11 mouse cellular contexts compared by ENCODE assay signal in the genomic region with DNA sequence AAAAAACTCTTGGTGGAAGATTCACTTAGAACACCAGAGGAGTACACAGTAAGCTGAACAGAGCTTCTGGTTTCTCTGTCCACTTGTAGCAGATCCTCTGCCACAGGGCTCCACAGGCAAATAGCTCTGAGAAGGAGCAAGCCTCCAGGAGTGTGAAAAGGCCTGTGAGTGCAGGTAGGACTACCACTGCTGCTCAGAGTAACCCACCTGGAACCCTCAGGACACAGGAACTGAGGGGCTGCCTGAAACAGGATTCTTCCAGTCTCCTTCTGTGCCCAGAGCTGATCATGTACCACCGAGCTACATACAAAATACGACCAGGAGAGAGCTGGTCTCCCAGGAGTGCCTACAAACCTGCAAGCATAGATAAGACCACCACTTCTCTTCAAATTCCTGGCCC. TPM values are rescaled to one million over a fixed set of nuclear protein-coding genes. Genes with fewer than 3 reads are reported as not detected.
A peak's percentile ranks its signal among the peaks of the same experiment; 100 is the strongest.
DNase-seq lines count a peak whose midpoint lies in the region; ATAC-seq and TF ChIP-seq lines count a peak whose summit lies in the region.
"Had no signal": no experiment of that assay in that cellular context is flagged by ENCODE, and none has a peak within 500 bp of the region (broad histone marks: within the 10 kb centered on the region; RNA-seq: fewer than 3 reads in every experiment).

No protein-coding gene starts in this region.

- 85% methylated on average over 2 of the region's 2 CpGs for WGBS in intestine, embryonic 15.5 days
- 80% methylated on average over 2 of the region's 2 CpGs for WGBS in intestine, embryonic 16.5 days
- 89% methylated on average over 2 of the region's 2 CpGs for WGBS in midbrain, postnatal 0 days

- no peaks in the 10 kb centered on the region for H3K27me3 ChIP-seq in intestine, embryonic 15.5 days (replicated peaks)
- no peaks in the 10 kb centered on the region for H3K27me3 ChIP-seq in intestine, embryonic 16.5 days (replicated peaks; ENCODE audit: control insufficient read depth, insufficient read depth, low read length)
- H3K27me3 ChIP-seq in midbrain, postnatal 0 days (ENCODE audit: insufficient read depth, low read length), result no peaks in the 10 kb centered on the region

- H3K9ac ChIP-seq in intestine, embryonic 15.5 days, result no peak overlapping the region
- H3K9ac ChIP-seq in intestine, embryonic 16.5 days (ENCODE audit: low read depth, low read length), result no peak overlapping the region
- H3K9ac ChIP-seq in midbrain, postnatal 0 days (replicated peaks; ENCODE audit: low read length, poor library complexity, severe bottlenecking), result no peak overlapping the region
- H3K9ac ChIP-seq: forebrain, postnatal 0 days had no signal

- H3K27ac ChIP-seq in intestine, embryonic 15.5 days, result no peak overlapping the region
- no peak overlapping the region for H3K27ac ChIP-seq in intestine, embryonic 16.5 days (ENCODE audit: low read length)
- no peak overlapping the region for H3K27ac ChIP-seq in midbrain, postnatal 0 days (ENCODE audit: low read depth, low read length)

- no peak for TF ChIP-seq CTCF in midbrain, postnatal 0 days (IDR thresholded peaks at IDR 0.05)

- DNase-seq in adrenal gland, adult 18-20 months (ENCODE audit: low spot score in 2 of 2), result peak; percentile 4 to 29
- DNase-seq in adrenal gland, adult 8-10 months, result no peak
- DNase-seq in spleen, postnatal 36 days (ENCODE audit: low spot score in 2 of 2), result peak; percentile 8 to 18
- no peak for DNase-seq in spleen, adult 12 weeks (ENCODE audit: low spot score)
- DNase-seq in midbrain, postnatal 0 days (ENCODE audit: low spot score), result no peak
- DNase-seq: embryo, embryonic 11 days; forebrain, postnatal 0 days had no signal

- ATAC-seq in intestine, embryonic 15.5 days, result peak; percentile 29; the same call in 1 of the 2 replicates
- ATAC-seq in intestine, embryonic 16.5 days, result no peak
- ATAC-seq in midbrain, postnatal 0 days (ENCODE audit: low FRiP score), result peak; percentile 14; the same call in 1 of the 2 replicates
- no peak for ATAC-seq in frontal cortex, adult (ENCODE audit: low TSS enrichment)
- ATAC-seq: forebrain, postnatal 0 days had no signal

- no peaks in the 10 kb centered on the region for H3K36me3 ChIP-seq in intestine, embryonic 15.5 days
- no peaks in the 10 kb centered on the region for H3K36me3 ChIP-seq in intestine, embryonic 16.5 days (ENCODE audit: control insufficient read depth, insufficient read depth, low read length)
- no peaks in the 10 kb centered on the region for H3K36me3 ChIP-seq in midbrain, postnatal 0 days (ENCODE audit: insufficient read depth, low read length)

- no peaks in the 10 kb centered on the region for H3K4me1 ChIP-seq in intestine, embryonic 15.5 days (replicated peaks)
- no peaks in the 10 kb centered on the region for H3K4me1 ChIP-seq in intestine, embryonic 16.5 days (ENCODE audit: control insufficient read depth, insufficient read depth, low read length)
- no peaks in the 10 kb centered on the region for H3K4me1 ChIP-seq in midbrain, postnatal 0 days (ENCODE audit: insufficient read depth, low read length)

- no peaks in the 10 kb centered on the region for H3K9me3 ChIP-seq in intestine, embryonic 15.5 days
- H3K9me3 ChIP-seq in intestine, embryonic 16.5 days (ENCODE audit: control insufficient read depth, low read length), result no peaks in the 10 kb centered on the region
- no peaks in the 10 kb centered on the region for H3K9me3 ChIP-seq in midbrain, postnatal 0 days (ENCODE audit: low read length)

- H3K4me2 ChIP-seq in intestine, embryonic 15.5 days (replicated peaks), result no peak overlapping the region
- H3K4me2 ChIP-seq in intestine, embryonic 16.5 days (ENCODE audit: low read depth, low read length), result no peak overlapping the region
- H3K4me2 ChIP-seq in midbrain, postnatal 0 days (ENCODE audit: low read depth, low read length, poor library complexity, severe bottlenecking), result no peak overlapping the region

- H3K4me3 ChIP-seq in intestine, embryonic 15.5 days (replicated peaks), result no peak overlapping the region
- no peak overlapping the region for H3K4me3 ChIP-seq in intestine, embryonic 16.5 days (ENCODE audit: low read length)
- H3K4me3 ChIP-seq in midbrain, postnatal 0 days (ENCODE audit: low read depth, low read length), result no peak overlapping the region
- H3K4me3 ChIP-seq: myocyte had no signal

RNA-seq across cellular contexts. Expression of gene Hsf2, which starts 48.3 kb away (rescaled TPM):
- total RNA-seq in adrenal gland, adult 18-20 months (2021), result 10 to 100 TPM; 12.4 to 16.5 TPM
- 10 to 100 TPM; 15.4 to 19.4 (median 18.0) TPM for total RNA-seq in adrenal gland, adult 8-10 months (2022)
- 18.2 and 22.4 TPM in 2 replicates for polyA plus RNA-seq in intestine, embryonic 15.5 days (2015; fragmentation: Nextera tagmentation; extraction: Ambion mirVana)
- polyA plus RNA-seq in intestine, embryonic 16.5 days (2015; fragmentation: Nextera tagmentation; extraction: Ambion mirVana), result 12.2 and 13.5 TPM in 2 replicates
- total RNA-seq in midbrain, postnatal 0 days (2014; rRNA removed), result 39.7 and 47.5 TPM in 2 replicates
- 49.3 and 57.9 TPM in 2 replicates for polyA plus RNA-seq in midbrain, postnatal 0 days (2015; fragmentation: Nextera tagmentation; extraction: Ambion mirVana)

Comparison
In these comparisons a context has a peak if more than half of its experiments do, and no peak if none do; other contexts are left out.
1. DNase-seq: peak in adrenal gland, adult 18-20 months (2 of 2) and spleen, postnatal 36 days (2 of 2); none in adrenal gland, adult 8-10 months (single experiment), spleen, adult 12 weeks (single experiment) and midbrain, postnatal 0 days (single experiment).
2. ATAC-seq: peak in intestine, embryonic 15.5 days (single experiment) and midbrain, postnatal 0 days (single experiment); none in intestine, embryonic 16.5 days (single experiment) and frontal cortex, adult (single experiment).